Mouse (Mus musculus): ENCODE data around the gene Rffl. TPM values are rescaled to one million over a fixed set of nuclear protein-coding genes. Genes with fewer than 3 reads are reported as not detected.

The Rffl gene
- polyA plus RNA-seq, 1 experiment from 2014 or later: 24.5 TPM

DNA sequence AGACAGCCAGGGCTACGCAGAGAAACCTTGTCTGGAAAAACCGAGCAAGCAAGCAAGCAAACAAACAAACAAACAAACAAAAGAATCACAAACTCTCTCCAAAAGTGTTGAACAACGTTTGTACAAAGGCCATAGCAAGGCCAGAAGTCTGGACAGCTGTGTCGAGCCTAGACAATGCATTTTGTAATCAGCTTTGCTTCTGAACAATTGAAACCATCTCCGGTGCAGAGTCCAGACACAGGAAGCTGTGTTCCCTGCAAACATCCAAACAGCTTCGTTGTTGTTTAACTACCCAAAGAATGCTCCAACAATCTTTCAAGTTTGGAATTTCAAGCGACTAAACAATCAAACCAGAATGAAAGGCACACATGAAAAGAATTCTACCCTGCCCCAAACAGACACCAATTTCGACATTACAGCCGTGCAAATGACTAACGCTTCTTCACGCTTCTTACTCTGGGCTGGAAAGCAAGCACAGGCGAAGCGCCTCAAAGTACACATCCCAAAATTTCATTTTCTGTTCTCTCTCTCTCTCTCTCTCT lies 13.6 kb downstream of the Rffl start:
- Histone ChIP-seq H3K4me3 (replicated peaks) (no peak overlapping the region), H3K4me1 (replicated peaks) (peaks cover 79% of the 10 kb centered on the region), H3K36me3 (replicated peaks) (peaks cover 24% of the 10 kb centered on the region), H3K9ac (no peak overlapping the region), H3K9me3 (replicated peaks) (no peaks in the 10 kb centered on the region), H3K27me3 (no peaks in the 10 kb centered on the region), H3K4me2 (no peak overlapping the region), H3K27ac (replicated peaks) (peak overlapping the region; percentile 77)
- no peak for ATAC-seq (ENCODE audit: insufficient read depth)
- WGBS (ENCODE audit: insufficient replicate concordance): 68% methylated on average over 13 of the region's 13 CpGs

- peaks cover 22% of the 10 kb centered on the region for H3K36me3 ChIP-seq (replicated peaks)
- WGBS (ENCODE audit: insufficient replicate concordance): 83% methylated on average over 10 of the region's 10 CpGs
- peak overlapping the region; percentile 77 for H3K27ac ChIP-seq (replicated peaks)
- no peak overlapping the region for H3K9ac ChIP-seq
- peaks cover 79% of the 10 kb centered on the region for H3K4me1 ChIP-seq (replicated peaks)
- no peak overlapping the region for H3K4me3 ChIP-seq (replicated peaks)
- no peaks in the 10 kb centered on the region for H3K27me3 ChIP-seq
- H3K9me3 ChIP-seq (replicated peaks): no peaks in the 10 kb centered on the region
- no peak overlapping the region for H3K4me2 ChIP-seq
- ATAC-seq (ENCODE audit: insufficient read depth): no peak
Measured at GRCm38 (mm10) chr11:82856032-82856431, 15.0 kb downstream of the Rffl start.

DNA sequence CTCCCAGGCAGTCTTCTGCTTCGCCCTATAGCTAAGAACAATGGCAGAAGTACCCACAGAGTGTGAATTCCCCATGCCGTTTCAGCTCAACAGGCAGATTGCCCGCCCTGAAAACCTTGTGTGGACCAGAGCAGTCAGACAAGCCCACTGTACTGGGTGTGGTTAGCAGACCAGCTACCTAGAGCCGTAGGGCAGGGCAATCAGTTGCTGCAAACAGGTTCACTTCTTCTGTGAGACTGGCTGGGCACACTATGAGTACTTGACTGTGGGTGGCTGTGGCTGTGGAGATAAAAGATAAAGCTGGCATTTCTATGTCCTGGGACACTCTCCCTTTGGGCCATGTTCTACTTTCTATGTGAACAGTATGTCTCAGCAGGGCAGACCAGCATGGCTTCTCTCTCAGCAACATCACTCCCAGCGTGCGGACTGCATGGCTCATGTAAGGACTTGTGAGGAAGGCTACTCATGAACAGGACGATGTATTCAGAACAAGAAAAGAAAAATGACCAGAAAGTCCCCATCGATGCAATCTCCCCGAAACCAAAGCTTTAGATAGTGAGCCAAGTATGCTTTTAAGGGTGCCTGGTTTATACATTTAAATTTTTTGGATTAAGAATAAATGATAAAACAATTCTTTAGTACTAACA lies 15.6 kb downstream of the Rffl start:
- H3K9me3 ChIP-seq (replicated peaks): no peaks in the 10 kb centered on the region
- H3K36me3 ChIP-seq (replicated peaks): peaks cover 17% of the 10 kb centered on the region
- H3K4me2 ChIP-seq: peak overlapping the region; percentile 53
- H3K4me1 ChIP-seq (replicated peaks): peaks cover 80% of the 10 kb centered on the region
- WGBS (ENCODE audit: insufficient replicate concordance): 55% methylated on average over 9 of the region's 9 CpGs
- no peaks in the 10 kb centered on the region for H3K27me3 ChIP-seq
- peak overlapping the region; percentile 37; the same call in 1 of the 2 replicates for H3K9ac ChIP-seq
- H3K27ac ChIP-seq (replicated peaks): peak overlapping the region; percentile 77
- ATAC-seq (ENCODE audit: insufficient read depth): peak; percentile 97
- H3K4me3 ChIP-seq (replicated peaks): peak overlapping the region; percentile 25

- Histone ChIP-seq H3K4me2 (no peak overlapping the region; the same call in 1 of the 2 replicates), H3K4me1 (replicated peaks) (peaks cover 93% of the 10 kb centered on the region), H3K27me3 (no peaks in the 10 kb centered on the region), H3K36me3 (replicated peaks) (peaks cover 12% of the 10 kb centered on the region; the same call in 1 of the 2 replicates), H3K4me3 (replicated peaks) (no peak overlapping the region), H3K27ac (replicated peaks) (peak overlapping the region; percentile 77), H3K9me3 (replicated peaks) (no peaks in the 10 kb centered on the region), H3K9ac (no peak overlapping the region)
- no peak for ATAC-seq (ENCODE audit: insufficient read depth)
- 80% methylated on average over 6 of the region's 6 CpGs for WGBS (ENCODE audit: insufficient replicate concordance)
Measured at GRCm38 (mm10) chr11:82854111-82854510, 16.9 kb downstream of the Rffl start.

- Histone ChIP-seq H3K27me3 (no peaks in the 10 kb centered on the region), H3K36me3 (replicated peaks) (peaks cover 14% of the 10 kb centered on the region; the same call in 1 of the 2 replicates), H3K4me2 (no peak overlapping the region), H3K4me1 (replicated peaks) (peaks cover 99% of the 10 kb centered on the region), H3K9ac (no peak overlapping the region), H3K27ac (replicated peaks) (peak overlapping the region; percentile 77), H3K4me3 (replicated peaks) (no peak overlapping the region), H3K9me3 (replicated peaks) (no peaks in the 10 kb centered on the region)
- no peak for ATAC-seq (ENCODE audit: insufficient read depth)
- WGBS (ENCODE audit: insufficient replicate concordance): 86% methylated on average over 7 of the region's 7 CpGs
Measured at GRCm38 (mm10) chr11:82852958-82853357, 18.1 kb downstream of the Rffl start.

- Histone ChIP-seq H3K4me3 (replicated peaks) (no peak overlapping the region), H3K27me3 (no peaks in the 10 kb centered on the region), H3K4me1 (replicated peaks) (peaks cover 99% of the 10 kb centered on the region), H3K9me3 (replicated peaks) (no peaks in the 10 kb centered on the region), H3K27ac (replicated peaks) (peak overlapping the region; percentile 74), H3K9ac (peak overlapping the region; percentile 17; the same call in 1 of the 2 replicates), H3K4me2 (peak overlapping the region; percentile 36; the same call in 1 of the 2 replicates), H3K36me3 (replicated peaks) (peaks cover 14% of the 10 kb centered on the region; the same call in 1 of the 2 replicates)
- WGBS (ENCODE audit: insufficient replicate concordance): 74% methylated on average over 10 of the region's 10 CpGs
- ATAC-seq (ENCODE audit: insufficient read depth): no peak
Measured at GRCm38 (mm10) chr11:82852540-82852939, 18.5 kb downstream of the Rffl start.

GRCm38 (mm10) chr11:82852115-82852514 lies 18.9 kb downstream of the Rffl start:
- no peaks in the 10 kb centered on the region for H3K9me3 ChIP-seq (replicated peaks)
- H3K4me1 ChIP-seq (replicated peaks): peaks cover 99% of the 10 kb centered on the region
- peaks cover 13% of the 10 kb centered on the region; the same call in 1 of the 2 replicates for H3K36me3 ChIP-seq (replicated peaks)
- H3K27me3 ChIP-seq: no peaks in the 10 kb centered on the region
- H3K27ac ChIP-seq (replicated peaks): peak overlapping the region; percentile 74
- WGBS (ENCODE audit: insufficient replicate concordance): 68% methylated on average over 11 of the region's 11 CpGs
- peak overlapping the region; percentile 36 for H3K4me2 ChIP-seq
- H3K4me3 ChIP-seq (replicated peaks): no peak overlapping the region
- H3K9ac ChIP-seq: peak overlapping the region; percentile 17; the same call in 1 of the 2 replicates
- ATAC-seq (ENCODE audit: insufficient read depth): no peak

GRCm38 (mm10) chr11:82850259-82850658 lies 20.8 kb downstream of the Rffl start:
- Histone ChIP-seq H3K4me3 (replicated peaks) (no peak overlapping the region), H3K27ac (replicated peaks) (peak overlapping the region; percentile 74), H3K9ac (no peak overlapping the region), H3K36me3 (replicated peaks) (0 out of 2 replicates have a peak, but pooled peaks cover 10% of the 10 kb centered on the region), H3K4me1 (replicated peaks) (peaks cover 97% of the 10 kb centered on the region), H3K4me2 (no peak overlapping the region), H3K9me3 (replicated peaks) (no peaks in the 10 kb centered on the region), H3K27me3 (no peaks in the 10 kb centered on the region)
- WGBS (ENCODE audit: insufficient replicate concordance): 75% methylated on average over 5 of the region's 5 CpGs
- ATAC-seq (ENCODE audit: insufficient read depth): no peak

DNA sequence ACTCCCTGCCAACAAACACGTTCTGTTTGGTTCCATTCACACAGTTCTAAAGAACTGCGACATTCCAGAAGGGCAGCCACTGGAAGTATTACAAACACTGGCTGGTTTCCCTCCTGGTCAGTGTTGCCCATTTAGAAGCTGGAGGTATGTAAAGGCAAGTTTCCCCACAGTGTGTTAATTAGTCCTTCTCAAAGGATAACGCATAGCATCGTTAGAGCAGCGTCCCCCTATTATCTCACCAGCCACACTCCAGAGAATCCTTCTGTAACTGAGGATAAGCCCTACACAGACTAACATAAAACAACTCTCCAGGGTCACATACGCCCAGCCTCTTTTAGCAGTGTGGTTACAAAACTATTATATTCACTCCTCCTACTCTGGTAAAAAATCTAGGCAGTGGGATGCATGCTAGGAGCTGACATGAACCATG lies 23.4 kb downstream of the Rffl start:
- H3K9me3 ChIP-seq (replicated peaks): no peaks in the 10 kb centered on the region
- peak overlapping the region; percentile 98 for H3K27ac ChIP-seq (replicated peaks)
- peak overlapping the region; percentile 32 for H3K4me3 ChIP-seq (replicated peaks)
- H3K4me2 ChIP-seq: peak overlapping the region; percentile 92
- 21% methylated on average over 6 of the region's 6 CpGs for WGBS (ENCODE audit: insufficient replicate concordance)
- H3K36me3 ChIP-seq (replicated peaks): peaks cover 13% of the 10 kb centered on the region; the same call in 1 of the 2 replicates
- peaks cover 97% of the 10 kb centered on the region for H3K4me1 ChIP-seq (replicated peaks)
- H3K9ac ChIP-seq: peak overlapping the region; percentile 34
- H3K27me3 ChIP-seq: no peaks in the 10 kb centered on the region
- ATAC-seq (ENCODE audit: insufficient read depth): peak; percentile 78

- H3K27me3 ChIP-seq: no peaks in the 10 kb centered on the region
- peaks cover 97% of the 10 kb centered on the region for H3K4me1 ChIP-seq (replicated peaks)
- peak overlapping the region; percentile 34 for H3K9ac ChIP-seq
- H3K36me3 ChIP-seq (replicated peaks): peaks cover 17% of the 10 kb centered on the region; the same call in 1 of the 2 replicates
- peak overlapping the region; percentile 92 for H3K4me2 ChIP-seq
- peak overlapping the region; percentile 32 for H3K4me3 ChIP-seq (replicated peaks)
- no peak for ATAC-seq (ENCODE audit: insufficient read depth)
- 37% methylated on average over 3 of the region's 3 CpGs for WGBS (ENCODE audit: insufficient replicate concordance)
- H3K27ac ChIP-seq (replicated peaks): peak overlapping the region; percentile 98
- H3K9me3 ChIP-seq (replicated peaks): no peaks in the 10 kb centered on the region
Measured at GRCm38 (mm10) chr11:82846938-82847337, 24.1 kb downstream of the Rffl start.

DNA sequence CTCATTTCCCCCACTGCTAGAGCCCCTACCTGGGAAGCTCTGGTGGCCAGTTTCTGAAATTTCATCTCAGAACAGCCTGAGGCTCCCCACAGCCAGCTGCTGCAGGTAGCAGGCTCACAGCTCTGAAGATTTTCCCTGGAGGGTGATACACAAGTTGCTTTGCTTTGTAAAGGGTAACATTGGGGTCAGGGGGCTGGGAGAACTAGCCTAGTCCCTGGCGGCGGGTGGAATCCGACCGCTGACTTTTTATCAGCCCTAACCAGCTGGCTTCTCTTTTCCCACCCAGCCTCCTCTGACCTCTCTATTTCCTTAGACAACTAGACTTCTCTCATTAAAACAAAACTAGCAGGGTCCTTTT lies 25.0 kb downstream of the Rffl start:
- H3K27ac ChIP-seq (replicated peaks): peak overlapping the region; percentile 98
- no peaks in the 10 kb centered on the region for H3K9me3 ChIP-seq (replicated peaks)
- peak; percentile 87 for ATAC-seq (ENCODE audit: insufficient read depth)
- peaks cover 96% of the 10 kb centered on the region for H3K4me1 ChIP-seq (replicated peaks)
- peak overlapping the region; percentile 79 for H3K9ac ChIP-seq
- peak overlapping the region; percentile 92 for H3K4me2 ChIP-seq
- peak overlapping the region; percentile 60 for H3K4me3 ChIP-seq (replicated peaks)
- H3K27me3 ChIP-seq: no peaks in the 10 kb centered on the region
- H3K36me3 ChIP-seq (replicated peaks): peaks cover 17% of the 10 kb centered on the region; the same call in 1 of the 2 replicates
- WGBS (ENCODE audit: insufficient replicate concordance): 3% methylated on average over 4 of the region's 4 CpGs

Data from liver, embryonic 15.5 days (tissue).